Mouse (Mus musculus) thymus, postnatal 10 days (tissue): Measurements from ENCODE around the gene Kat2b.
"Not testable (repeated sequence)": the region's sequence is repeated elsewhere in the genome, so short reads cannot be mapped to it uniquely, and the experiment has no call there.

Experiments used
- DNase-seq, 2 experiments: peaks; one replicate each; pipeline ENCODE4 v3.0.0; 2021; ENCODE audit warnings: low spot score in 2 of 2

Kat2b gene

DNA sequence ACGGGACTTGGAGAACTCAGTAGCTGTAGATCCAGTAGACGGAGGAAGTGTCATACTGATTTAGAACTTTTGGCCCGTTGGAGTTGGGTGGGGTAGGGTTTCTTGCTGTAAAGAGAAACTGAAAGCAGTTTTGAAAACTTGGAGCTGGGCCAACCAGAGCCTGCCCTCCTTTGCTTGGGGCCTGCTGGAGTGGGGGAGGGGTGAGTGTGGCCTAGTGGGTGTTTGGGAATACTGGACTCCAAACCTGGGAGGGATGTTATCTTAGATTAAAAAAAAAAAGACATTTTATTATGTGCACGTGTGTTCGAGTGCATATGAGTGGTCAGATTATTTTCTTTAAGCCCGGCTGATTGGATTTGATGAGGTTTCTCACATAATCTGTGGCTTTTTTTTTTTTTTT lies 3.2 kb downstream of the Kat2b start:
- peak; percentile 70 to 80 for DNase-seq

DNA sequence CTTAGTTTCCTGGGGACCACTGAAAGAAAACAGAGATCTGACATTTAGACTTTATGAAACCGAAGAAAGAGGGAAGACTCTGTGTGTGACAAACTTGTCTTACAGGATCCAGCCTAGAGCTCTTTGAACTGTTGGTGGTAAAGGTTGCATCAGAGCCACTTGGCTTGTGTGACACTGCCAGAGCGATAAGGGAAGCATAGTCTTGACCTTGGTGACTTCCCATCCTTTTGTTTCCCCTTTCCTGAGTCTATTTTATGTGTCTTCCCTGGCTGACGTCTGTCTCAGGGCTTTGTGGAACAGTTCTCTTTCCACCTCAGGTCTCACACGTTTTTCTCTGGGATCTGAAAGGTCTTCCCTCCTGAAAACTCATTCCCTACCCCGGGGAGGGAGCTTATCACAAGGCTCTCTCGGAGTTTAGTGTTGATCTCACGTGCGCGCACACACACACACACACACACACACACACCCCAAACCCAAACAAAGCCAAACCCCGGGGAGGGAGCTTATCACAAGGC lies 3.8 kb downstream of the Kat2b start:
- DNase-seq: peak in 1 of 2 experiments; percentile 19

DNA sequence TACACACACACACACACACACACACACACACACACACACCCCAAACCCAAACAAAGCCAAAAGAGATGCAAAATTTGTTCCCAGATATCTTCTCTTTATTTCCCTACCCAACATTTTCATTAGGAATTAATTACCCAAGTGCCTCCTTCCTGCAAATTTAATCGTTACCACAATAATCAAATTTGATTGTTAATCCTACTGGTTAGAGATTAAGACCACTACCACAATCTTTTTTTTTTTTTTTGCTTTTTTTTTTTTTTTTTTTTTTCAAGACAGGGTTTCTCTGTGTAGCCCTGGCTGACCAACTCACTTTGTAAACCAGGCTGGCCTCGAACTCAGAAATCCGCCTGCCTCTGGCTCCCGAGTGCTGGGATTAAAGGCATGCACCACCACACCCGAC lies 4.3 kb downstream of the Kat2b start:
- DNase-seq: not testable (repeated sequence)

DNA sequence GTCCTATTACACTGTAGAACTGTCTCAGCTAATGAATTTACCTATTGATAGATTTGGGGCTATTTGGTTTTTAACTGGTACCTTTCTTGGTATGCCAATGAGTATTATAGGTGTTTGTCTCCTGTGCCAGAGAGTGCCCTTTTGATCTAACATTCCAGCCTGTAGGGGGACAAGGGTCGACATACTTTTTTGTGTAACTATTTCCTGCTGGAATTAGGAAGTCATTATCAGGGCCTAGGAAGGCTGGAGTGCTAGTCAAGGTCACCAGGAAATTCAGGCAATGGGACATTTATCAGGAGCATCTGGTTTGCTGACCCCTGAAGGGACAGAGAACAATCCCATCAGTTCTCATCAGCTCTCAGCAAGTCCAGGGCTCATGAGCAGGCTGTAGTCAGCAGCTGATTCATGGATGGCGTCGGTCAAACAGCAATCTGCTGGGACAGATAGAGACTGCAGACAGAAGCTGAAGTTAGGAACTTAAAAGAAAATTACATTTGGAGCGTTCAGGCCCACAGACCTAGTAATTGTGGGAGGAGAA lies 6.4 kb downstream of the Kat2b start:
- no peak for DNase-seq

DNA sequence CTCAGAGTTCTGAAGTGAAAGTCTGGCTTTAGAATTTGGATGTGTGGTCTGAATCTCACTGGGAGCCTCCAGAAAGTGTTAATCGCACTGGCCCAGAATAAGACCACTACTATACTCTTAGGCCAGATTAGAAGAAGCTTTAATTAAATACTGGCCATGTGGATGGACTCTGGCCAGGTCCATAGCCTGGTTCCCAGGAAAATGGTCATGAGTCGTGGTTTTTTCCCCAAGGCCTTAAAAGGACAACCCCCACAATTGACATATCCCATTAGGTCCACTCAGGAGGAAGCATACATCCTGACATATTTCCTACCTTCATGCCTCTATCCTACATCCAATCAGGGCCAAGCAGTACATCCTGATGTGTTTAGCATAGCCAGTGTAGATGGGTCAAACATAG lies 10.5 kb downstream of the Kat2b start:
- no peak for DNase-seq

DNA sequence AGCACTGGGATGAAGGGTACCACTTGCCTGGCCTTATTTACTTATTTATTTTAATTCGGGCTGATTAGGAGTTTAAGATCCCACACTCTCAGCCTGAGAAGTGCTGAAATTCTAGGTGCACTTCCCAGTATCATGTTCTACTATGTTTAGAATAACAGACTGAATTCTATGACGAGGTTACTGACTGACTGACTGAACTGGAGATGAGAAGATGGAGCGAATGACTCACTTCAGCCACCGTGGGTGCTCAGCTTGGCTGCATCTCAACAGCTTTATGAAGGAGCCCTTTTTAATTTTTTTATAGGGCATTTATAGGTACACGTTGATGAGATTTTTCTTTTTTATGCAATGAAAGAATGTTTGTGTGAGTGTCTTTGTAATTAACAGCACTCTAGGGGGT lies 11.1 kb downstream of the Kat2b start:
- DNase-seq: no peak

DNA sequence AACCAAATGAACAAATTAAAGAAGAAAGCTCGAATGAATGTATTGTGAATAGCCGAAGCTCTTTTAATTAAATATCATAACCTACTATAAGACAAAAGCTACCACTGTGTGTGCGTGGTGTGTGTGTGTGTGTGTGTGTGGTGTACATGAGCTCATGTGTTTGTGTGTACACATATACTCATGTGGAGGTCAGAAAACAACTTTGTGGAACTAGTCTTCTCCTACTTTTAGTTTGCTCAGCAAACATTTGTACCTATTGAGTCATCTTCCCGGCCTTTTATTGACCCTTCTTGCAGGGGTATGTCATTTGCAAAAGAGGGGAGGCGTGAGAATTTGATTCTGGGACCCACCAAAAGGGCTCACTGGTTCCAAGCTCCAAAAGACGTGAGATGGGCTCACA lies 11.6 kb downstream of the Kat2b start:
- no peak for DNase-seq

DNA sequence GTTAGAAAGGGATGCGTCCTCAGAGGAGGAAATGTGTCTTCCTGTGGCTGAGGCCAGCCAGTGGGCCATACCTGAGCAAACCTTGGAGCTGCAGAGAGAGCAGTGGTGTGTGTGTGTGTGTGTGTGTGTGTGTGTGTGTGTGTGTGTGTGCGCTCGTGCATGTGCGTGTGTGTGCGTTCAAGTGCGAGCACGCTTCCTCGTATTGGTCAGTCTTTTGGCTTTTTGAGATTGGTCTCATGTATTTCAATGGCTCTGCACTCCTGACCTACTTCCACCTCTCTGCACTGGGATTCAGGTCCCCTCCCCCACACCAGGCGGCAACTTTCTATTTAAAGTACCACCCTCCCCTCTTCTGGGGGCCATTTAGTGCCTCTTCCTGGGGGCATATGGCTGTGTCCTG lies 12.1 kb downstream of the Kat2b start:
- peak in 1 of 2 experiments; percentile 15 for DNase-seq

DNA sequence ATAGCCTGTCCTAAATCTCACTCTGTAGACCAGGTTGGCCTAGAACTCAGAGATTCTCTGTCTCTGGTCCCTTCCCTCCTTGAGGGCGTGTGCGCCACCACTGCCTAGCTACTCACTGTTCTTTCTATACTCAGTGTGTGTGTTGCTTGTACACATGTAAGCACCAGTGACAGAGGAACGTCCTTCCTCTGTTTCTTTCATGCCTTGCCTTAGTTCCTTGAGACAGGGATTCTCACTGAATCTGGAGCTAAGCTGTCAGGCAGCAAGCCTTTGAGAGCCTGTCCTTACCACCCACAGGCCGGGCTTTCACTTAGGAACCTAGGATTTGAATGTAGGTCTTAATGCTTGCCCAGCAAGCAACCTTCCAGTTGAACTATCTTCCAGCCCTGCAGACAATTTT lies 13.0 kb downstream of the Kat2b start:
- DNase-seq: no peak

DNA sequence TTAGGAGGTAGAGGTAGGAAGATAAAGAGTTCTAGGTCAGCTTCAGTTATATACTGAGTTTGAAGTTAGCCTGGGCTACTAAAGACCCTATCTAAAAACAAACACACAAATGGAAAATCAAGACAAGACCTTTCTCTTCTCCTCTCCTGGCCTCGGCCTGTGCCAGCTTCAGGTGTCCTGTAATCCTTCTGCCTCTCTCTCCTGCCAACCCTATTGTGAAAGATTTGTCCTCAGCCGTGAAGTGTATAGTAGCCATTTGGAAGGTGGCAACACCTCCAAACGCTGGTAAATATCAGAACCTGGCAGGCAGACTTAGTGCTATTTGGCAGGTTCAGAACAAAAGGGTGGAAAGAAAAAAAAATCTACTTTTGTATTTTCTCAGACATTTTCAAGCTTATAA lies 13.6 kb downstream of the Kat2b start:
- DNase-seq: no peak

DNA sequence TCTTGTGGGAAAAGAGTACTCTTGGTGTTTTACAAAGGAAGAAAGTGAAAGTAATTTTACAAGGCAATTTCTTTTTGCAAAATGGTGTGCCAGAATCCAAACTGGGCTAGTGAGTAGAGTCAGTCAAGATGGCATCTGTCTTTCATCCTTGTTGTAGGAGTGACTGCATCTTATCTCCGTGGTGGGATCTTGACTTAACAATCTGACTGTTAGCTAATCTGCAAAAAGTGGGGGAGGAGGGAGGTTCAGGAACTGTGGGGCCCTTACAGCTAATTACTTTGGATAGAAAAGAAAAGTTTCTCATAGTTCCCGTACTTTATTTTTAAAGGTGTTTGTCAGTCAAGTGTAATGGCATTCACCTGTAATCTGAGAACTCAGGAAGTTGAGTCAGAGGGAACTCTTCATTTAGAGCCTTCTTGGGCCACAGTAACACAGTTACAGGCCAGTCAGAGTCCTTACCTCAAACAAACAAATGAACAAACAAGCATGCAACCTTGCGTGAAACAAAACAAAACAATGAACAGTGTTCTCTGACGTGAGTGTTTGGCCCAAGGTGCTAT lies 15.4 kb downstream of the Kat2b start:
- no peak for DNase-seq

DNA sequence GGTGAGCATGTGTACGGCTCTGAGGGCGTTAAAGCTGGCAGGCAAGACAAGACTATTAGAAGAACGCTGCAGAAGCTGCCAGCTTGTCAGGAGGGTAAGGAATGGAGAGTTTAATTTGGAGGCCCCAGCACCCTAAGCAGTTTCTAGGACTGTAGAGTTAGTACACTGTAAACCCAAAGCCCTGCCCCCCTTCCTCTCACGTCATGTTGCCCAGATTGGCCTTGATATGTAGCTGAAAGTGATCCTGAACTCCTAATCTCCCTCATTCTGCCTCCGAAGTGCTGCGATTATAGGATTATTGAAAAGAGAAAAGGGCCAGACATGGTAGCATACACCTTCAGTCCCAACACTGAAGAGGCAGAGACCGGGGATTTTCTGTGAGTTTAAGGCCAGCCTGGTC lies 16.1 kb downstream of the Kat2b start:
- no peak for DNase-seq

DNA sequence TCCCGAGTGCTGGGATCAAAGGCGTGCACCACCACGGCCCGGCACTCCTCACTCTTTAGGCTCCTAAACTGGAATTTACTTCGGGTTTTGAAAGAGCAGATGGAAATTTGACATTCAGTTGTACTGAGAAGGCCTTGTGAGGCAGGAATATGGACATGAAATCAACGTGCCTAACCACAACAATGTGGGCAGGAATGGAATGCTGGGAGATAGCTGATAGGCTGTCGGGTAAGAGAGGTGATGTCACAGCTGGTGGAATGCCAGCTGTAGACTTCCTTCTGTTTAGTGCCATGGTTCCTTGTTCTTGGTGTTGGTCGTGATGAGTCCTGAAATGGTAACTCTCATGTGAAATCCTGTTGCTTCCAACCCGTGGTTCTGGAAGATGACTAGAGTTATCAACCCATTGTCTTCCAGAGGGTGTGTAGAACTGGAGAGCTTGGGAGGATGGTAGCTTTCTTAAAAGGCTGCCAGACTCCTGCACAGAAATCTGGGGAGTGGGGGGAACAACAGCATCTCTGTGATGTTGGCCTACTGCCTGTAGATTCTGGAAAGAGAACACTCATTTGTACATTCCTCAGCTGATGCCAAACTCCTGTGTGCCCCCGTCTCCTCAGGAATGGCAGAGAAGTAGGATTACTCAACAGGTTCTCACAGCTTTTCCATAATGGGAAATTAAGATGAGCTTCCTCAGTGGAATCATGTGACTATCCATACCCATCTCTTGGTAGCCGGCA lies 17.4 kb downstream of the Kat2b start:
- DNase-seq: no peak

DNA sequence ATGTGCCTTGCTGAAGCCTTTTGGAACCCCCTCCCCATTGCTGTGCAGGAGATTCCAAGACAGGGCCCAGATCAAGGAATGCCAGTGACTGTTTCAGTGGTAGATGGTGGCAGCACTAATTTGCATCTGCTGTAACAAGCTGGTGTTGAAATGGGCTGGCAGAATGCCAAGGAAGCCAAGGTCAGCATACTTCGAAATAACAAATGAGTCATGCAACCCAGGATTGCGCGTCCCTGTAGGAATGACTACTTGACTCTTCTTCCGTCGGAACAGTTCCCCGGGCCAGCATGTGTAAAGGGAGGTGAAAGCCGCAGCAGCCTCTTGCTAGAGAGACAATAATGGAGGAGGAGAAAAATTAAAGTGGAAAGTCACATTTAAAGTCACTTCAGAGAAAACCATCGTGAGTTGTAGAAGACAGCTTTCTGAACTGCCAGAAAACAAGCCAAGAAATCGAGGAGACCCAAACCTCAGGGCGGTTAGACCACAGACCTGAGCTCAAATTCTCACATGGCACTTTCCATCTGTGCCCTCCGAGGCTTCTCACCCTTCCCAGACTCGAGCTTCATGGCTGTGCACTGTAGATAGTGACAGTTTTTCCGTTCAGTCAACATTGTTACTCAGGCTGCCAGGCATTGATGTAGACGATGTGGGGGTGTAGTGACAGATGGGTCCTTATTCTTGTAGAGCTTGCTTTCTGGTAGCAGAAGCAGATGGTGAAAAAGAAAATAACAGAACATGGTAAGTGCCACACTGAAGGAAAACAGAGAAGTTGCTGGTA lies 20.6 kb downstream of the Kat2b start:
- peak; percentile 38 to 47 for DNase-seq

DNA sequence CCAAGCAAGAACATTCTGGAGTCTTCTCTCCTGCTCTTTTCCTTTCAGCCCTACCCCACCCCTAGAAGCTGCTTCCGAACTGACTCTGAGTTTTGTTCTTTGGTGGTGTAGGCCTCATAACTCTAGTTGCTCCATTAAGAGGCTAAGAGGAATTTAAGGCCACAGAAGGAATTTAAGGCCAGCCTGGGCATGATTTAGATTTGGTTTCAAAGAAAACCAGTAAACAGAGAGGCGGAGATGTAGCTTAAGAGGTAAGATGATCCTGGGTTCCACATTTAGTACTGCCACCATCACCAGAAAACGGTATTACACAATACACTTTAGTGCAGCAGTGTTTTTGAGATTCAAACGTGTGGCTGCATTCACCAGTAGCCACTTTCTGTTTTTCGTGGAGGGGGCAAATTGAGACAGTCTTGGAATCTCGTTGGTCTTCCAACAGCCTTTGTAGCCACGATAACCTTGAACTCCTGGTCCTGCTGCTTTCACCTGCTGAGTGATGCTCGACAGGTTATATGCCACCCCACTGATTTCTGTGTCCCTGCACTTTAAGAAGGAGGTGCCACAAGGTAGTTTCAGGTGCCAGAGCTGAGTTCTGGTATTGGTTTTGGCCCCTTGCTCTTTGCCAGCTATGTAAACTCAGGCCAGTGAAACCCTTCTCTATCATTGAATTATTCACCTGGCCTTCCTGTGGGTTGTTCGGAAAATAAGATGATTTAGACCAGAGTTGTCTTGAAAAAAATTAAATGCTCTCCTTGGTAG lies 21.6 kb downstream of the Kat2b start:
- no peak for DNase-seq

DNA sequence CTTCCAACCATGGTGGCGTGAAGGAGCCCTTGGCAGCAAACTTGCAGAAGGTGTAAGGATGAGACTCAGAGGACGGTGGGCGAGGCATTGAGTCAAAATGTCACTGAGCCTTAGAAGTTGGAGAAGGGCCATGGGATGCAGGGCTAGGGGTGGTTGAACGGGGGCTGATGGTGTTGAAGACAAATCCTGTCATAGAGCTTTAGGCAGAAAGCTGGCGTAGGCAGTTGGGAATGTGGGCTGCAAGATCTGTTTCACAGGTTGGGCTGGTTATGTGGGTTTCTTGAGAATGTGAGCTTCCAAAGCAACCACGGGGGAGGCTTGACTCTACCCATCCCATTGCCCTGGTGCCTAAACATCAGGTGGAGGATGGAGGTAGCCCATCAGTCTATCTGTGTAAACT lies 23.4 kb downstream of the Kat2b start:
- DNase-seq: no peak

DNA sequence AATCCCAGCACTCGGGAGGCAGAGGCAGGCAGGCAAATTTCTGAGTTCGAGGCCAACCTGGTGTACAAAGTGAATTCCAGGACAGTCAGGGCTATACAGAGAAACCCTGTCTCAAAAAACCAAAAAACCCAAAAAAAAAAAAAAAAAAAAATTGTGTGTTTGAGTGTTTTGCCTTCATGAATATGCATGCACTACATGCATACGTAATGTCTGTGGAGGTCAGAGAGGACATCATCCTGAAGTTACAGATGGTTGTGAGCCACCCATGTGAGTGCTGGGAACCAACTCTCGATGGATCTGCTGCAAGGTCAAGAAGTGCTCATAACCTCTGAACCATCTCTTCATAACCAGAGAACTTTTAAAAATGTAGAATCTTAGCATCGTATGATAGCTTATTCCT lies 25.2 kb downstream of the Kat2b start:
- DNase-seq: no peak

DNA sequence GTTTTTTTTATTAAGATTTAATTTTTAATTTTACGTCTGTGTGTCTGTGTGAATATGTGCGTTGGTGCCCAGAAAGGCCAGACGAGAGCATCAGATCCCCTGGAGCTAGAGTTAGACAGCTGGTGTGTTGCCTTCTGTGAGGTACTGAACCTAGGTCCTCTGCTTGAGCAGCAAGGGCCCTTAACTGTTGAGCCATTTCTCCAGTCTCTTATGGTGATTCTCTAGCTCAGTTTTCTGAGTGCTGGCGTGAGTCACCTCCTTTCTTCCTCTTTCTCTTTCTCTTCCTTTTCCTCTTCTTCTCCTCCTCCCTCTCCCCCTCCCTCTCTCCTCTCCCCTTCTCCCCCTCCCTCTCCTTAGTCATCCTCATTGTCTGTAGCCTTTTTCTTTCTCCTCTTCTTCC lies 27.9 kb downstream of the Kat2b start:
- DNase-seq: no peak

DNA sequence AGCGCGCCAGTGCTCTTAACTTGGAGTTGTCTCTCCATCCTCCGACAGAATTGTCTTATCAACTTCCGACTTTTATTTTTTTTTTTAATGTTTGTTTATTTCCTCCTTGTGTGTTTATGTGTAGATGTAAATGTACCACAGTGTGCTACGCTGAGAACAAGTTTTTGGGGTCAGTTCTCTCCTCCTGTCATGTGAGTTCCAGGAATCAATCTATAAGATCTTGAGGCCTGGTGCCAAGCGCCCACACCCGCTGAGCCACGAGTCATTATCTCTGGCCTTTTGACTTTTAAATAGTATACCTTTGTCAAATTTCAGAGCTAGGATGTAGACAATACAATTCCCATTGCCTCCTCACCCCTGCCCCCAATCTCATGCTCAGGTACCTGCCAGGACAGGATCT lies 28.9 kb downstream of the Kat2b start:
- DNase-seq: no peak

DNA sequence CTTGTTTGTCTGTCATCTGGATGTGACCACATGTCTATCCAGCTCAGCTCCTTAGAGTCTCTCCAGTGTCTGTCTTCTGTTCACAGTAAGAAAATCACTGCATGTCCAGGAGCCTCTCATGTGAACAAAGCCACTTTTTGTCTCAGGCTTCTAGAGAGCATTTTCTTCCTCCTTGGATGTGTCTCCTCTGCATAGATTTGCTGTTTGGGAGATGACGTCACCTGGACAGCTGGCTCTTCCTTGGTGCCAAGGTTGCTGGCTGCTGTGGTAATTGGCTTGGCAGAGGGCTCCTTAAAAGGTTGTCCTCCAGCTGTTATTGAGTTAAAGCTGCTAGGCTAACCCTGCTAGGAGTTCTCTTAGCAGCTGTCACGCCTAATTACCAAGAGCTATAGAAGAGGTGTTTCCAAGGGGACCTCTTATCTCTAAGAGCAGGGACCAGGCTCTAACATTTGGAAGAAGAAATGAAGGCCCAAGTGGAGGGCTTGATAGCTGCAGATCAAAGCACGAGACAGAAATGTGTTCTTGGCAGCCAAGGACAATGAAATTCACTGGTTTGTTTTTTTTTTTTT lies 29.7 kb downstream of the Kat2b start:
- DNase-seq: no peak

DNA sequence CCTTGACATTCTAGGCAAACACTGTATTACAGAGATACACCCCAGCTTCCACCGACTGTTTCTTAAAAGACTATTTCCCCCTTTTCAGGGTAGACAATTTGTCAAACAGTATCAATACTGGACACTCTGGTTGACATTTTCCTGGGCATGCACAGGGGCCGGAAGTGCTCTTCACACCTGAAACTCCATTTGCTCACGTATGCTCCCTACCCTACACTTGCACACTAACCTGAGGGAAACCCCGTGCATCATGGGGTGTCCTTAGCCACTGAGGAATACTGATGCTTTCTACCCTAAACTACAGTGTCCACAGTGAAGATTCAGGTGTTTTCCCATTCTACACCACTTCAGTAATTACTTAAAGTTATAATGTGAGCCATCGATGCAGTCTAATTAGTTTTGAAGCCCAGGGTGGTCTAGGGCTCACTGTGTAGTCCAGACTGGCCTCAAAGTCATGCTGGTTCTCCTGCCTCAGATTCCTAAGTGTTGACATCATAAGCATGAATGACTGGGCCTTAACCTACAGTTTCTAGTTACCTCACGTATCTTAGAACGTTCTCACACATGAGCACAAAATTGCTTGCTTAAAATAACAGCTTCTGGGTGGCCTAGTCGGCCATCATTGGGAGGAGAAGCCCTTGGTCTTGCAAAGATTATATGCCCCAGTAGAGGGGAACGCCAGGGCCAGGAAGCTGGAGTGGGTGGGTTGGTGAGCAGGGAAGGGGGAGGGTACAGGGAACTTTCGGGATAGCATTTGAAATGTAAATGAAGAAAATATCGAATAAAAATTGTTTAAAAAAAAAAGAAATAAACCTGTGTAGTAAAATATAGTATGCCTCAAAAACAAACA lies 30.5 kb downstream of the Kat2b start:
- no peak for DNase-seq
